8 mouse cellular contexts compared by ENCODE assay signal in the genomic region with DNA sequence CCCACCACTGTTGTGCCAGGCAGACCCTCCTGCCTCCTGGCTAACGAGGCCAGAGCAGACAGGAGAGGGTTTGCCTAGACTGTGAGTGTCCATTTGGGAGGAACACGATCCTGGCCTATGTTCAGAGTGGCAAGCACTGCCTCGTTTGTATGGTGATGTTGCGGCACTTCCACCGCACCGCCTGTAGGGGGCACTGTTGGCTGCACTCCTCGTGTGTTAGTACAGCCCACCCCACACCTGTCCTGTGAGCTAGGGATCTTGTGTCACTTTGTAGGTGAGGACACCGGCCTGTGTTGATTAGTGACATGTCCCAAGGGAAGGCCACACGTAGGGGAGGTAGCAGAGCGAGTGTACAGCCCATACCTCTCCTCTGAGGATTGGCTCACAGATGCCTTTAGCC. TPM values are rescaled to one million over a fixed set of nuclear protein-coding genes. Genes with fewer than 3 reads are reported as not detected.
DNase-seq lines count a peak whose midpoint lies in the region; ATAC-seq lines count a peak whose summit lies in the region.

No protein-coding gene starts in this region.

- DNase-seq in cerebellum, postnatal 25 days, result peak; percentile 39 to 61
- DNase-seq in cerebellum, adult 9-10 months, result no peak
- peak; percentile 37 for DNase-seq in left cerebral cortex, postnatal 4 days
- no peak for DNase-seq in left cerebral cortex, adult 18-20 months (ENCODE audit: low spot score in 2 of 2)
- DNase-seq in NIH3T3 (ENCODE audit: low read depth), result peak; percentile 47
- DNase-seq in naive thymus-derived CD4-positive, alpha-beta T cell, adult 2 months (ENCODE audit: low read depth), result peak; percentile 46
- no peak for DNase-seq in frontal cortex, postnatal 10 days (ENCODE audit: low spot score in 2 of 2)

- ATAC-seq in megakaryocyte, adult 5-6 weeks (ENCODE audit: poor library complexity, severe bottlenecking), result no peak

- intact Hi-C loops in left cerebral cortex, postnatal 4 days (cut with DNase I), result no loop called here

RNA-seq across cellular contexts. Expression of gene Rbm19, which starts 11.4 kb away (rescaled TPM):
- total RNA-seq in left cerebral cortex, postnatal 4 days (2021), result 10 to 100 TPM; 28.7 to 29.0 TPM
- 10 to 100 TPM; 19.5 to 20.4 TPM for total RNA-seq in left cerebral cortex, adult 18-20 months (2021)
- 6.5 and 7.1 TPM in 2 replicates for total RNA-seq in megakaryocyte, adult 5-6 weeks (2015)
- total RNA-seq in megakaryocyte, adult 5-6 weeks (2017), result 11.7 and 12.4 TPM in 2 replicates

Comparison
In these comparisons a context has a peak if more than half of its experiments do, and no peak if none do; other contexts are left out.
1. DNase-seq: peak in cerebellum, postnatal 25 days (2 of 2), left cerebral cortex, postnatal 4 days (single experiment), NIH3T3 (single experiment) and naive thymus-derived CD4-positive, alpha-beta T cell, adult 2 months (single experiment); none in cerebellum, adult 9-10 months (single experiment), left cerebral cortex, adult 18-20 months (0 of 2) and frontal cortex, postnatal 10 days (0 of 2).